Mouse (Mus musculus): Measurements from ENCODE around the gene Rab3gap2.

DNA sequence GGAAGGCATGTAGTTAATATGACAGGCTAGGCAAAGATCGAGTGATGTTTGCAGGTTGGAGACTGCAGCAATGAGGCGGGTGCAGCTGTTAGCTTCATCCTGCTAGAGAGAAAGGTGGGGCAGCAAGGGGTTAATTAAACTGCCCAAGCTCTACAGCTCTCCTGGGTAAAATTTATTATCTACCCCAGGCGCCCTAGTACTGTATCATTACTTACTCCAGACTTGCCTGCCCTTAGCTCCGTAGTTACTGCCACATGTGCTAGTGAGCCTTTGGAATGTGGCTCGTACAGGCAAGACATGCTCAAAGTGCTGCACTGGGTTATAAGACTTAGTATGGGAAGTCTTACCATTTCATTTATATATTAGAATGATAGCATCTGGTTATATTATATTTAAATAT lies 12.4 kb downstream of the Rab3gap2 start:
- TF ChIP-seq CHD2 (IDR thresholded peaks at IDR 0.05; ENCODE audit: low read depth, low read length) (no peak), MAFK (IDR thresholded peaks at IDR 0.05; ENCODE audit: insufficient read depth, low read depth, low read length) (no peak), HCFC1 (IDR thresholded peaks at IDR 0.05; ENCODE audit: borderline replicate concordance, insufficient read depth, low read length) (no peak), ZNF384 (IDR thresholded peaks at IDR 0.05; ENCODE audit: low read depth, low read length) (no peak)

Measured in ES-E14 (cell line).